Mouse (Mus musculus) megakaryocyte progenitor cell, adult 5-6 weeks (primary cell): Measurements from ENCODE around the gene Atrnl1. TPM values are rescaled to one million over a fixed set of nuclear protein-coding genes. Genes with fewer than 3 reads are reported as not detected.
"Not testable (repeated sequence)": the region's sequence is repeated elsewhere in the genome, so short reads cannot be mapped to it uniquely, and the experiment has no call there.

Source experiments
- ATAC-seq: replicated peaks from 2 replicates; pipeline ENCODE4 v1.8.0; 2016; ENCODE audit warnings: mild to moderate bottlenecking, moderate TSS enrichment, inconsistent platforms; ENCODE audit not compliant: poor library complexity
- total RNA-seq, 2 experiments: library from RNA; stranded (forward) in 1 of 2; stranded (reverse) in 1 of 2; fragments of 157-497, 149-512 nt in 1 of 2; fragments of 200-1000 nt in 1 of 2; gene quantifications; 2 replicates each; pipeline versions ENCODE4 v1.2.3 to v1.2.4; 2015 to 2017

The Atrnl1 gene
- total RNA-seq, 2 experiments from 2014 or later: 11.7 to 15.1 TPM

DNA sequence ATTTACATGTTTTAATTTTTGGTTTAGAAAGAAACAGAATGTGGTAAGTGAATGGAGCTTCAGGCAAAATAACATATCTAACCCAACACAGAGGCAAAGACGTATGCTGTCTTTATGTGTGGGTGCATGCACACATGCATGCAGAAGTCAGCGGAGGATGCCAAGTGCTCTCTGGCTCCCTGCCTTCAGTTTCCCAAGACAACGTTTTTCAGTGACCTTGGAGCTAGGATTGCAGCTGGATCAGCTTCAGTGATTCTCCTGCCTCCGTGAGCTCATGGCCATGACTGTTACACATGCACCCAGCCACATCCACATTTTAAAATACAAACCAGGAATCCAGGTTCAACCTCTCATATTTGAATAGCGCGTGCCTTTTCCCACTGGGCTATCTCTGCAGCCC is 203.5 kb downstream of the Atrnl1 start:
- no peak for ATAC-seq

GRCm38 (mm10) chr19:57816221-57816996 is 205.6 kb downstream of the Atrnl1 start:
- peak; percentile 58; the same call in 1 of the 2 replicates for ATAC-seq

- ATAC-seq: no peak
These were observed 206.9 kb downstream of the Atrnl1 start for GRCm38 (mm10) chr19:57817736-57818135.

DNA sequence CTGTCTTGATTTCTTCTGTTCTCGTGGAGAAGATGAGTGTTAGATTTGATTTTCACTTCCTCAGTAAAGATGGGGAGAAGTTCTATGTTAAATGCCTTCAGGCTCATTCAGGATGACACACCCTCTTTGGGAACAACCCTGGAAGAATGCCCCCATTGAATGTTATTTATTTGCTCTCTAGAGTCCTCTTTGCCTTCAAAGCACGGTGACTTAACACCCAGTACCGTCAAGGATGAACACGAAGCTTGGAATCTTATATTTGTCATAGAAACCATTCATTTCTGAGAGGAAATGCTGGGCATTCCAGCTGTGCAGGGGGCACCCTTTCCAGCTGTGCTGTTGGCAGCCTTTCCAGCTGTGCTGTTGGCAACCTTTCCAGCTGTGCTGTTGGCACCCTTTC is 212.6 kb downstream of the Atrnl1 start:
- no peak for ATAC-seq

GRCm38 (mm10) chr19:57825271-57826207 is 214.7 kb downstream of the Atrnl1 start:
- ATAC-seq: no peak

DNA sequence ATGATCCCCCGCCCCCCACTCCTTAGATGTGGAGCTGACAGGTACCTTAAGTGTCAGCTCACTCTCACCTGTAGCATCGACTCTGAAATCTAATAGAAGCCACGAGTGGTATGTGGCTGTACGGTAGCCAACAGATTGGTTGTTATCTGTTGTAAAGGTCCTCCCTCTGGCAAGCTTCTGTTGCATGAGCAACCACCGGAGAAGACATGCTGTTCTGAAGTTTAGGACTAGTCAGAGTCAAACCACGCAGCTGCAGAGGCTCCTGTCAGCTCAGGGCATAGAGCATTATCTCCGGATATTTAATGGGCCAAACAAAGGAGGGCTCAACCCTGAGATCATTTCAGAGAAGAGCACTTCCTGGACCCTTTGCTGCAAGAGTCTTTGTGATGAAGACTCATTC is 222.2 kb downstream of the Atrnl1 start:
- ATAC-seq: no peak

DNA sequence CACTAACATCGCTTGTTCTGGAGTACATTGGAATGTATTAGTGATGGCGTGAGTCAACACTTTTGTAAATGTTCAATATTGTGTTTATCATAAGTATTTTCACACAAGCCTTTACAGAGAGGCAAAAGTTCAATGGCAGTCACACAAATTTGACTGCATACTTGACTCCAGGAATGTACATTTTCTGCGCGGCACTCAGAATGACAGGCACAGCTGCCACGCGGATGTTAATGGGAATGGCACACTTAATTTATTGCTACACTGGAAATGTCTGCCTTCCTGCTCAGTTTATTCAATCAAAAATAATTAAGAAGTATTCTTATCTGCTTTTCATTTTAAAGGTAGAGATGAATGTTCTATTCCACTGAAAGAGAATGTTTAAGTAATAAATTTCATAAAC is 227.0 kb downstream of the Atrnl1 start:
- no peak for ATAC-seq

DNA sequence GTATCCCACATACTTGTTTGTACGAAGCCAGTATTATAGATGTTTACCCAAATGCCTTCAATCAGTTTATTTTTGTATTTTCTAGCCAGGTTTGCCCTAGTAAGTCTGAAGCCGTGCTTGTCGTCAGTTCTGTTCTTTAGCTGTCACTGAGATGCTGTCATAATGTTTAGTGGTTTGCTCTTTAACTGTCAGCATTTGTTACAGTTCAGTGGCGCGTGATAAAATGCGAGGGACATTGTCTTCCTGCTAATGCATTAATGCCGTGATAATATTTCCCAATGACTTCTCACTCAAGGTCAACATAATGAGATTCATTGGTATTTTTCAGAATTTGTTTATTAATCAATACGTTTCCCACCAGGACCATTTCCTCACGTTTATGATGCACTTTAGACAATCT is 227.7 kb downstream of the Atrnl1 start:
- no peak for ATAC-seq

- no peak for ATAC-seq
These were observed 239.1 kb downstream of the Atrnl1 start for GRCm38 (mm10) chr19:57849915-57850314.

GRCm38 (mm10) chr19:57868350-57868749 is 257.5 kb downstream of the Atrnl1 start:
- ATAC-seq: no peak

DNA sequence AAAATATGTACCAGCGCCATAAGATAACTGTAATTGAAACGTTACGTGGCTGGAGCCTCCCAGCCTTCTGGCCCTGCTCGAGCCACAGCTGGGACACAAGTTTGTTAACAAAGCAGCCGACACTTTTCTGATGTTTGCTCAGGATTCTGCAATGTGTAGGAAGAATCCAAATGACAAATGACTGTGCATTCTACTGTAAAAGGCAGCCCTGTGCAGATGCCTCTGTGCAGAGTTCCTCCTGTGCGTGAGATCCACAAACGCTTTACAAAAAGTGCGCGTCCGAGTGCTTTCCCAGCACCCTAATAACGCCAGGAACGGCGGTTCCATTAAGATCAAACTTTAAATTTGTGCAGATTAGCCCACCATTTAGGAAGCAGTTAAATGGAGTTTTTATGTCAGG is 260.0 kb downstream of the Atrnl1 start:
- ATAC-seq: no peak

DNA sequence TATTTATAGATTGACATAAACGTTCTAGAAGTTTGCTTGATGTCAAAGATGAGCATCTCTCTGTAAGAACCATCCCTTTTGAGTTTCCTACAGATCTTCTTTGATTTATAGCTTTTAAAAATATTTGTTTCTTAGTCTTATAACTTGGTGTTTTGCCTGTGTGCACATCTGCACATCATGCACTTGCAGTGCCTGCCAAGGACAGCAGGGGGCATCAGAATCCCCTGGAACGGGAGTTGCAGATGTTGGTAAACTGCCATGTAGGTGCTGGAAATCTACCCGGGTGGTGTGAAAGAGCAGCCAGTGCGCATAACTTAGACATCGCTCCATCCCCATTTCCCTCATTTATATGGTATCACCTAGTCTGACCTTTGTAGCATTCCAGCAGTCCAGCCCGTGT is 265.2 kb downstream of the Atrnl1 start:
- no peak; the same call in 1 of the 2 replicates for ATAC-seq

- ATAC-seq: no peak
These were observed 266.5 kb downstream of the Atrnl1 start for GRCm38 (mm10) chr19:57877343-57877742.

DNA sequence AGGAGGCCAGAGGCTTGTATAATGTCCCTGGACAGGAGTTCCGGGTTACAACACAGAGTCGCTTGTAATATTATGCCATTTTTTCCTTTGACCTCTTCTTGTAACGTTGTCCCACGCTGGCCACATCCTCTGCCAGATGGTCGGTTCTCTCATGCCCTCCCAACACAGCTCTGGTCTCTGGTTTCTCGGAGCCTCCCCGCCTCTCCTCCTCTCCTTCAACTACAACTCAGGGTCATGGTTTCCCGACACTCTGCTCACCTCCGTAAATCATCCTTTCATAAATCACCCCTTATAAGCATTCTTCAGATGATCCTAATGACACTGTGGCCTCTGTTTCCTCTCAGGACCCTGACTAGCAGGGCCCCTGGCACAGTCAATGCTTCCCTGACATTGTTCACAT is 267.7 kb downstream of the Atrnl1 start:
- no peak for ATAC-seq

- ATAC-seq: not testable (repeated sequence)
These were observed 269.0 kb downstream of the Atrnl1 start for GRCm38 (mm10) chr19:57879841-57880240.

- ATAC-seq: no peak
These were observed 271.1 kb downstream of the Atrnl1 start for GRCm38 (mm10) chr19:57881927-57882326.

DNA sequence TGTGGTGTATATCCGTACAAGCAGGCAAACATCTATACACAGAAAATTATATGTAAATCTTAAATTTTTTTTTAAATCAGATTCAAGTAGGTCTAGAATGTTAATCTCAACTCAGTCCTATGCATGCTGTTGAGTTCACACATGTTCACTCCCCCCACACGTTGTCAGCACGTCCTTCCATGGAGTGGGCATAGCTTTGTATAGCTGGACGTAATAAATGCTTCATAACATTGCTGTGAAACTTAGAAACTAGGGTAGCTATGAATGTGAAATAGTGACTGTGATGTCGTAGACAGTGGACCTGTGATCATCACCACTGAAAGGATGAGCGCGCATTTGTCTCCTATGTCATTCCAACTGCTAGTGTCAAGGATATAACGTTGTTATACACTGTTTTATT is 278.0 kb downstream of the Atrnl1 start:
- ATAC-seq: no peak

GRCm38 (mm10) chr19:57889741-57890140 is 278.9 kb downstream of the Atrnl1 start:
- no peak for ATAC-seq

DNA sequence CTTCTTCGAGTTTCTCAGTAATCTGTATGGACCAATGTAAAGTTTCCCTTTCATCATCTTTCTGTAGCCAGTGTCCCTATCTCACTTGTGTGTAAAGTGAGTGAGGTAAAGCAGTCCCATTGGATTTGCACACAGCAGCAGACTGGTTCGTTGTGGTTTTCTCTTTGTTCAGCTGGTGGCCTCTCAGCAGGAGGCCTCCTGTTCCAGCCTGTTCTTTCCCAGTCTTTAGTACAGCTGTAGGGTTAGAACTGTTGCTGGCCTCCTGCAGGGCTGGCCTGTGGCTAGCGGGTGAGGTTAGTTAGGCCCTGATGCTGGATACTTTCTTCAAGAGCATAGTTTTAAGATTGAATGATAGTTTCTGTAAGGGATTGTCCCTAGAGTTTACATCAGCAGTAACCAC is 280.1 kb downstream of the Atrnl1 start:
- no peak for ATAC-seq

- peak; percentile 80 for ATAC-seq
These were observed 283.4 kb downstream of the Atrnl1 start for GRCm38 (mm10) chr19:57894191-57894590.

- ATAC-seq: no peak
These were observed 289.2 kb downstream of the Atrnl1 start for GRCm38 (mm10) chr19:57900037-57900436.

- ATAC-seq: no peak
These were observed 298.6 kb downstream of the Atrnl1 start for GRCm38 (mm10) chr19:57909466-57909865.
